In genomic region chr2:130365211-130366094, GRCm38 (mm10) we compare ENCODE assay signal across 8 mouse cellular contexts. TPM values are rescaled to one million over a fixed set of nuclear protein-coding genes. Genes with fewer than 3 reads are reported as not detected.
DNase-seq lines count a peak whose midpoint lies in the region; ATAC-seq lines count a peak whose summit lies in the region.

No protein-coding gene starts in this region.

- no peak overlapping the region for H3K27ac ChIP-seq in lung, embryonic 15.5 days
- H3K27ac ChIP-seq in heart, embryonic 13.5 days (replicated peaks), result no peak overlapping the region
- no peak overlapping the region for H3K27ac ChIP-seq in liver, embryonic 12.5 days
- no peak overlapping the region for H3K27ac ChIP-seq in stomach, embryonic 15.5 days

- H3K9me3 ChIP-seq in lung, embryonic 15.5 days, result no peaks in the 10 kb centered on the region
- H3K9me3 ChIP-seq in heart, embryonic 13.5 days, result no peaks in the 10 kb centered on the region
- no peaks in the 10 kb centered on the region for H3K9me3 ChIP-seq in liver, embryonic 12.5 days (replicated peaks)
- H3K9me3 ChIP-seq in stomach, embryonic 15.5 days, result no peaks in the 10 kb centered on the region

- no peak for DNase-seq in lung, postnatal 25 days (ENCODE audit: low spot score)
- no peak for DNase-seq in adrenal gland, adult 8-10 months
- no peak for DNase-seq in adrenal gland, postnatal 36 days
- no peak for DNase-seq in urinary bladder, postnatal 36 days (ENCODE audit: low spot score in 2 of 2)

- peaks cover 50% of the 10 kb centered on the region for H3K27me3 ChIP-seq in lung, embryonic 15.5 days
- peaks cover 80% of the 10 kb centered on the region for H3K27me3 ChIP-seq in heart, embryonic 13.5 days (replicated peaks)
- peaks cover 71% of the 10 kb centered on the region for H3K27me3 ChIP-seq in liver, embryonic 12.5 days (replicated peaks)
- peaks cover 18% of the 10 kb centered on the region for H3K27me3 ChIP-seq in stomach, embryonic 15.5 days (replicated peaks)

- WGBS in lung, embryonic 15.5 days, result 7% methylated on average over 30 of the region's 30 CpGs
- WGBS in heart, embryonic 13.5 days, result 4% methylated on average over 30 of the region's 30 CpGs
- WGBS in liver, embryonic 12.5 days (ENCODE audit: insufficient replicate concordance), result 5% methylated on average over 30 of the region's 30 CpGs
- 15% methylated on average over 30 of the region's 30 CpGs for WGBS in stomach, embryonic 15.5 days

- H3K4me3 ChIP-seq in lung, embryonic 15.5 days, result peak overlapping the region; percentile 32
- peak overlapping the region; percentile 60 for H3K4me3 ChIP-seq in heart, embryonic 13.5 days
- peak overlapping the region; percentile 36 for H3K4me3 ChIP-seq in liver, embryonic 12.5 days
- peak overlapping the region; percentile 30 for H3K4me3 ChIP-seq in stomach, embryonic 15.5 days (replicated peaks)

- peak; percentile 31; the same call in 1 of the 2 replicates for ATAC-seq in lung, embryonic 15.5 days (ENCODE audit: borderline replicate concordance, extremely low read depth, low FRiP score, low TSS enrichment)
- no peak for ATAC-seq in heart, embryonic 13.5 days (ENCODE audit: extremely low read depth, insufficient number of reproducible peaks, low FRiP score, low TSS enrichment)
- peak; percentile 30; the same call in 1 of the 2 replicates for ATAC-seq in liver, embryonic 12.5 days
- ATAC-seq in stomach, embryonic 15.5 days (ENCODE audit: insufficient read depth, low FRiP score, low read depth), result no peak

- peak overlapping the region; percentile 66 for H3K4me2 ChIP-seq in lung, embryonic 15.5 days
- peak overlapping the region; percentile 89 for H3K4me2 ChIP-seq in heart, embryonic 13.5 days
- peak overlapping the region; percentile 60 for H3K4me2 ChIP-seq in liver, embryonic 12.5 days
- peak overlapping the region; percentile 50 for H3K4me2 ChIP-seq in stomach, embryonic 15.5 days

- 0 out of 2 replicates have a peak, but pooled peaks cover 3% of the 10 kb centered on the region for H3K4me1 ChIP-seq in lung, embryonic 15.5 days
- H3K4me1 ChIP-seq in heart, embryonic 13.5 days, result peaks cover 15% of the 10 kb centered on the region
- H3K4me1 ChIP-seq in liver, embryonic 12.5 days, result peaks cover 8% of the 10 kb centered on the region; the same call in 1 of the 2 replicates
- peaks cover 4% of the 10 kb centered on the region for H3K4me1 ChIP-seq in stomach, embryonic 15.5 days

- H3K9ac ChIP-seq in lung, embryonic 15.5 days, result peak overlapping the region; percentile 17; the same call in 1 of the 2 replicates
- H3K9ac ChIP-seq in heart, embryonic 13.5 days, result peak overlapping the region; percentile 77
- H3K9ac ChIP-seq in liver, embryonic 12.5 days, result 0 out of 2 replicates have a peak overlapping the region, but pooled peaks have one; percentile 37
- H3K9ac ChIP-seq in stomach, embryonic 15.5 days, result no peak overlapping the region

- H3K36me3 ChIP-seq in lung, embryonic 15.5 days, result no peaks in the 10 kb centered on the region
- no peaks in the 10 kb centered on the region for H3K36me3 ChIP-seq in heart, embryonic 13.5 days
- H3K36me3 ChIP-seq in liver, embryonic 12.5 days, result no peaks in the 10 kb centered on the region
- no peaks in the 10 kb centered on the region for H3K36me3 ChIP-seq in stomach, embryonic 15.5 days

RNA-seq across cellular contexts. Expression of gene Cpxm1, which starts 31.9 kb away (rescaled TPM):
- 61.9 and 69.1 TPM in 2 replicates for polyA plus RNA-seq in lung, embryonic 15.5 days (2015; fragmentation: Nextera tagmentation; extraction: Ambion mirVana)
- 34.6 and 40.6 TPM in 2 replicates for polyA plus RNA-seq in heart, embryonic 13.5 days (2015; fragmentation: Nextera tagmentation; extraction: Ambion mirVana)
- 11.0 TPM in 2 replicates for polyA plus RNA-seq in liver, embryonic 12.5 days (2016; fragmentation: Nextera tagmentation; extraction: Ambion mirVana)
- polyA plus RNA-seq in stomach, embryonic 15.5 days (2015; fragmentation: Nextera tagmentation; extraction: Ambion mirVana), result 46.4 and 47.5 TPM in 2 replicates
- 10 to 100 TPM in 1 of 4 experiments, 1 to 10 TPM in 3; 5.5 to 12.3 (median 7.9) TPM for total RNA-seq in adrenal gland, adult 8-10 months (2022)
- 10 to 100 TPM in 1 of 2 experiments, 1 to 10 TPM in 1; 7.1 to 11.3 TPM for total RNA-seq in adrenal gland, postnatal 36 days (2021)

RNA-seq across cellular contexts. Expression of gene Gm28372, which starts 39.6 kb away (rescaled TPM):
- polyA plus RNA-seq in lung, embryonic 15.5 days (2015; fragmentation: Nextera tagmentation; extraction: Ambion mirVana), result not detected in 2 replicates
- polyA plus RNA-seq in heart, embryonic 13.5 days (2015; fragmentation: Nextera tagmentation; extraction: Ambion mirVana), result not detected in 2 replicates
- not detected in 2 replicates for polyA plus RNA-seq in liver, embryonic 12.5 days (2016; fragmentation: Nextera tagmentation; extraction: Ambion mirVana)
- polyA plus RNA-seq in stomach, embryonic 15.5 days (2015; fragmentation: Nextera tagmentation; extraction: Ambion mirVana), result 0.14 TPM in 1 of 2 replicates, not detected in the other
- total RNA-seq in adrenal gland, adult 8-10 months (2022), result not detected
- total RNA-seq in adrenal gland, postnatal 36 days (2021), result not detected

RNA-seq across cellular contexts. Expression of gene 1700020A23Rik, which starts 39.6 kb away (rescaled TPM):
- not detected in 2 replicates for polyA plus RNA-seq in lung, embryonic 15.5 days (2015; fragmentation: Nextera tagmentation; extraction: Ambion mirVana)
- not detected in 2 replicates for polyA plus RNA-seq in heart, embryonic 13.5 days (2015; fragmentation: Nextera tagmentation; extraction: Ambion mirVana)
- polyA plus RNA-seq in liver, embryonic 12.5 days (2016; fragmentation: Nextera tagmentation; extraction: Ambion mirVana), result not detected in 2 replicates
- polyA plus RNA-seq in stomach, embryonic 15.5 days (2015; fragmentation: Nextera tagmentation; extraction: Ambion mirVana), result not detected in 2 replicates
- 1 to 10 TPM in 1 of 4 experiments, not detected in 3; 4.6 TPM for total RNA-seq in adrenal gland, adult 8-10 months (2022)
- total RNA-seq in adrenal gland, postnatal 36 days (2021), result not detected

RNA-seq across cellular contexts. Expression of gene Tmem239, which starts 40.8 kb away (rescaled TPM):
- not detected in 2 replicates for polyA plus RNA-seq in lung, embryonic 15.5 days (2015; fragmentation: Nextera tagmentation; extraction: Ambion mirVana)
- 0.11 TPM in 1 of 2 replicates, not detected in the other for polyA plus RNA-seq in heart, embryonic 13.5 days (2015; fragmentation: Nextera tagmentation; extraction: Ambion mirVana)
- not detected in 2 replicates for polyA plus RNA-seq in liver, embryonic 12.5 days (2016; fragmentation: Nextera tagmentation; extraction: Ambion mirVana)
- polyA plus RNA-seq in stomach, embryonic 15.5 days (2015; fragmentation: Nextera tagmentation; extraction: Ambion mirVana), result 0.10 TPM in 1 of 2 replicates, not detected in the other
- not detected for total RNA-seq in adrenal gland, adult 8-10 months (2022)
- not detected for total RNA-seq in adrenal gland, postnatal 36 days (2021)

RNA-seq across cellular contexts. Expression of gene Vps16, which starts 58.7 kb away (rescaled TPM):
- 80.5 and 88.4 TPM in 2 replicates for polyA plus RNA-seq in lung, embryonic 15.5 days (2015; fragmentation: Nextera tagmentation; extraction: Ambion mirVana)
- 51.8 and 55.4 TPM in 2 replicates for polyA plus RNA-seq in heart, embryonic 13.5 days (2015; fragmentation: Nextera tagmentation; extraction: Ambion mirVana)
- polyA plus RNA-seq in liver, embryonic 12.5 days (2016; fragmentation: Nextera tagmentation; extraction: Ambion mirVana), result 54.9 and 64.5 TPM in 2 replicates
- polyA plus RNA-seq in stomach, embryonic 15.5 days (2015; fragmentation: Nextera tagmentation; extraction: Ambion mirVana), result 78.8 and 88.6 TPM in 2 replicates
- total RNA-seq in adrenal gland, adult 8-10 months (2022), result 10 to 100 TPM; 71.0 to 93.1 (median 71.7) TPM
- total RNA-seq in adrenal gland, postnatal 36 days (2021), result 10 to 100 TPM; 62.9 to 63.9 TPM

Comparison
In these comparisons a context has a peak if more than half of its experiments do, and no peak if none do; other contexts are left out.
1. ATAC-seq: peak in lung, embryonic 15.5 days (single experiment) and liver, embryonic 12.5 days (single experiment); none in heart, embryonic 13.5 days (single experiment) and stomach, embryonic 15.5 days (single experiment).
2. Peak in every context shown above with its lines, with median percentiles within 50 percentile points of each other: H3K4me2 ChIP-seq and H3K4me3 ChIP-seq.